Mouse (Mus musculus): ENCODE results near the gene Cacna1h. TPM values are rescaled to one million over a fixed set of nuclear protein-coding genes. Genes with fewer than 3 reads are reported as not detected.

Gene Cacna1h
- total RNA-seq, 2 experiments from 2014 or later = 0.81 to 1.1 TPM

DNA sequence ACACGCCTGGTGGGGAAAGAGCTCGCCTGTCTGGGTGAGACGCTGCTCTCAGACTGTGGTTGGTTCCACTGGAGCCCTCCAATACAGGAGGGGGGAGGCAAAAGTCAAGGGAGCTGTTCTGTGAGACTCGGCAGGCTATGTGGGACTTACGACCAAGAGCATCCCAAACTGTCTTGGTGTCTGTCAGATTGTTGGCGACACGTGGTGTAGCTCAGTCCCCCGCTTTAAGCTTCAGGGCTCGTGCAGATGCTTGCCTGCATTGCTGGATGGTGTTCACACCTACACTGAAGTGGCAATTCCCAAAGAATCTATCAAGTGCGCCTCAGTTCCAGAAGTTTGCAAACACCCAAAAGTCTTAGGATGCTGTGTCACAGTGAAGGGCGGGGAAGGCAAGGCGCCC is 14.3 kb upstream of the Cacna1h start:
- no peak for DNase-seq (ENCODE audit: low spot score)

DNA sequence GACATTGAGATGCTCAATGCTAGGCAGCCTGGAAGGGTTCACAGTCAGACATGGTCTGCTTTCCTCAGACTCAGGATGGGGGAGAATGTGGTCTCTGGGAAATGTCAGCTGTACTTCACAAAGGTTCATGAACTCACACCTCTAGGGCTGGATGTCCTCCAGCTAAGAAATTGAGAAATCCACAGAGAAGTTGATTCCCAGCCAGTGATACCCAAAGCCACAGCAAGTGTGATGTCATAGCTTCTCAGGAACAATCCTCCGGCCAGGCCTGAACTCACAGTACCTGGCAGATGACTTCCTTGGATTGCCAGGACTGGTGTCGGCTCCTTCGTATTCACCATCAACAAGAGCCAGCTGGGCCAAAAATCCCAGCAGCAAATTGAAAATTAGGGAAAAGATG is 12.3 kb upstream of the Cacna1h start:
- DNase-seq (ENCODE audit: low spot score) = no peak

DNA sequence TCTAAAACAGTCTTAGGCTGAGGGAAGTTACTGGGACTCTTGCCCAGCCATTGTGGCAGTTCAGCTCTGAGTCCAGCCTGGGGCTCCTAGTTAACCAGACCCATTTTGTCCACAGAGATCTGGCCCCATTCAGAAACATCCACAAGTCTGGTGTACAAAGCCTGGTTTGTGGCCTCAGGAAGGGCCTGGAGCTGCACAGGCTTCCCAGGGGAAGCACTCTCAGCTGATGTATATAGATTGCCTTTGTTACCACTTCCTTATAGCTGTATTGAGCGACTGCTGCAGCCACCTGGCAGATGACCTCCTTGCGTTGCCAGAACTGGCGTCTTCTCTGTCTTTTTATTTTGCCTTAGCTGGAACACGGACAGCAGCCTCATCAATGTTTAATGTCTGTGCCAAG is 11.5 kb upstream of the Cacna1h start:
- no peak for DNase-seq (ENCODE audit: low spot score)

DNA sequence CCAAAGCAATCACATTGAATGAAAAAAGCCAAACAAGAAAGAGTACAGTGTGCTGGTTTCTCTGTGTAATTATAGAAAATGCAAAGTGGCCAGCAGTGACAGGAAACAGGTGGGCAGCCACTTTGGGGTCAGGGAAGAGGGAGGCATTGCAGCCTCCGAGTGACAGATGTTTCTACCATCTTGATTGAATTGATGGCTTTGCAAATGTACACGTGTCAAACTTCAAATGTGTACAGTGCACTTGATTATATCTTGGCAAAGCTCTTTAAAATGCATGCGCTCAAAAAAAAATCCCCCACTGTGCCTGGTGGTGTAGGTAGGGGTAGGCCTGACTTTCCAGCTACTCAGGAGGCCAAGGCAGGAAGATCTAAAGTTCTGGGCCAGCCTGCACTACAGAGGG is 9.3 kb upstream of the Cacna1h start:
- DNase-seq (ENCODE audit: low spot score) = no peak

DNA sequence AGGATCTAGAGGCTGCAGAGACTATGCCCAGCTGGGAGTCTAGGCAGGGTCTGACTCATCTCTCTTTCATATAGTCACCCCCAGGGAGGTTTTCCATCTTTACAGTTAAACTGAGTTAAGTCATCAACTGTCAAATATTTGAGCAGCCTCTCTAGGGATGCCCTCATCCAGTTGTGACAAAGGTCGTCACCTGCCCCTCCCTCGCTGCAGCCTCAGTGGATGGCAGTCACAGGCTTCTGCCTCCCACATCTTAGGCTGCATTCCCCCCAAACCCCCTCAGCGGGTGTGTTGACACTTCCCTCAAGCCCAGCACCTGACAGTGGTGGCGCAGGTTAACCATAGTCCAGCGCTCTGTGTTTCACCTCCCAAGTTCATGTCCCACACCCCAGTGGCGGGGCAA is 7.8 kb upstream of the Cacna1h start:
- DNase-seq (ENCODE audit: low spot score) = no peak

DNA sequence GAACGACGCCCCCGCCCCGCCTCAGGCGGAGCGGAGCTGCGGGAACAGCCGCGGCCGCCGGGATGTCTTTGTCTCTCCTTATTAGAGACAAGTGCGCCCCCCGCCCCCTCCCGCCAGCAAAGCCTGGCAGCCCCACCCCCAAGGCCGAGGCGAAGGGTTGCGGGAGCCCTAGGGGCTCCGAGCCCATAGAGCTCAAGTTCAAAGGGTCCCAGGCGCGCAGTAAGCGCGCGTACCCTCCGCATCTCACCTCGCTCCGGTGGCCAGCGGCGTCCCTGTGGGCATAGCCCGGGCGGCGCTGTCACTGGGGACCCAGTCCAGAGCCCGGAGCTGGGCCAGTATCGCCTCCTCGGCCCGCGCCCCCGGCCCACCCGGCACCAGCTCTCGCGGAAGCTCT is 363 bp downstream of the Cacna1h start:
- no peak for DNase-seq (ENCODE audit: low spot score)

DNA sequence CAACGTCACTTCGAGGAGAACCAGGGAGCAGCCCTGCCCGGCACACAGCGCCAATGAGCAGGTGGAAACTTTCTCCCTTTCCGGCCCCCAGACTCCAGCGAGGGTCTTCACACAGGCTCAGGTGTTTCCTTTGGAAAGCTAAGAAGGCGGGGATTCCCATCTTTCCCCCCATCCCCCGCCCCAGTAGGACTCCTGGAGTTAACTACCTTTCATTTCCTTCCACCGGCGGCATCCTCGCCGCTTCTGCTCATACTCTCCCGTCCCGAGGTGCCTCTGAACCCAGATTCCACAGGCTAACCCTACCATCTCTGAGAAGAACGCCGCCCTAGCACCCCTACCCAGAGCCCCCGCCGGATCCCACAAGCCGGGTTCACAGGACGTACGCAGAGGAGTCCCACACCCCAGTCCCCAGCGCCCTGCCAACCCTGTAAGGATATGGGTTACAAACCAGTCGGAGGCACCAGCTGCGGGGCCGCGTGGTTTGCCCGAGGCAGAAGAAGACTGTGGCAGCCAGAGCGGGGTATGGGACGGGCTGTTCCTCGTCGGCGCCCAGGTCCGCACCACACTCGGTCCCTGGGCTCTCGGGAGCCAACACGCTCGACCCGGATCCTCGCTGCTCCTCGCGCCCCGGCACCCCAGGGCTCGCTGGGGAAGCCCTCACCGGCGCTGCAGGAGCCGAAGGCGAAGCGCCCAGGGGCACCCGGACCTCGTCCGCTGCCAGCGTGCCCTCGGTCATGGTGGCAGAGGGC is 976 bp downstream of the Cacna1h start:
- DNase-seq (ENCODE audit: low spot score) = no peak

DNA sequence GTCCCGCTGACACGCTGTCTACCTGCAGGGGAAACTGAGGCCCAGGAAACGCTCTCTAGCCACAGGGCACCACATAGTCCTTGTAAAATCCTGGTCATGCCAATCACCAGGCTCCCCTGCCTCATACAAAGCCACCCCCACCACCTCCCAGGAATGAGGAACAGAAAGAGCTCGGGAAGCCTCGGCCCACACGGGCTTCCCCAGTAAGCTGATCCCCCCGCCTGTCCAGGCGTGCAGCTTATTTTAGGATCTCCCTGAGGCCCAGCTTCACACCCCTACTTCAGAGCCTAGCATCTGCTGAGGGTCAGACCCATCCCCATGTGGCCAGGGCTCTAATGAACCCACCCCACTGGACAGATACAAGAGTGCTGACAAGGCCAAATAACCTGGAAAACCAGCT is 3.0 kb downstream of the Cacna1h start:
- DNase-seq (ENCODE audit: low spot score) = no peak

DNA sequence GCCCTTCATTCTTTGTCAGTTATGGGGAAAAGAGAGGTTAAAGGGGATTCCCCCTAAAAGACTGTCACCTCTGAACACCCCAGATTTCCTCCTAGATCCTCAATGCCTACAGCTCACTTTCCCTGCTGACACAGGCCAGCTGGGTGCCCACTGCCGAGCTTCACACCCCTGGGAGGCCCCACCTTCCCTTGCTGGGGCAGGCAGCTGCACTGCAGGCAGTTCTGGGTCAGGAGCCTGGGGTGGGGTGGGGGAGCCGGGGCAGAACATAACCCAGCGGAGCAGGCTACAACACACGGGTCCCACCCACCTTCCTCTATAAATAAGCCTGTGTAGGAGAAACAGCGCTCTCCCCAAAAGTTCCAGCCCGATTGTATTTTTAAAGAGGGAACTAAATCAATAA is 3.7 kb downstream of the Cacna1h start:
- no peak for DNase-seq (ENCODE audit: low spot score)

DNA sequence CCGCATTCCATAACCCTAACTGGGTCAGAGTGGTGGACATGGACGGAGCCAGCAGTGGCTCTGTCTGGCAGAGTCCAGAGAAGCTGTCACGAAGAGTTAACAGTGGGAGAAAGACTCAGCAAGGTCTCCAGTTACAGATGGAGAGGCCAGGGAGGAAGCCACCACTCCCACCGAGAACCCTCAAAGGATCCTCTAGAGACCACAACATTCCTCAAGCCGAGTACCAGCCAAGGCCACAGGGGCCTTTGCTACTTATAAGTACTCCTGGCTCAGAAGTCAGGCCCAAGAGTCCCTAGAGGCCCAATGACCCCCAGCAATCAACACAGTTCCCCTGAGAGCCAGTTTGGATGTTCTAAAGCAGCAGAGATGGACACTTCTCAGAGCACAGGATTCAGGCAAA is 4.3 kb downstream of the Cacna1h start:
- no peak for DNase-seq (ENCODE audit: low spot score)

DNA sequence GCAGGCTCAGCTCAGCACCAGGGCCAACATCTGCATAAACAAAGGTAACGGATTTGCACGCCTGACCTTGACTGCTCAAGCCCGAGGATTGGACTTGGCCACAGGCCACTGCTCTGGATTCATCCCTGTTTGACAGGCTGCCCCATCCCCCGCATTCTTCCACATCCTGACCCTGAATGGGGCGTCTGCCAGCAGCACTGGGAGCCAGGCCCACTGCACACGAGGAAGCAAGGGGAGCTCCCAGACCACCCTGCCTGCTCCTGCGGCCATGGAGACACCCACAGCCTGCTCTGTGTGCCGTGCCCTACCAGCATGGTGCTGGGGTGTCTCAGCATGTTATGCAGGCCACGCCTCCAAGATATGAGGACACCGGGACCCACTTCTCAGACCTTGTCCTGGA is 6.1 kb downstream of the Cacna1h start:
- DNase-seq (ENCODE audit: low spot score) = no peak

DNA sequence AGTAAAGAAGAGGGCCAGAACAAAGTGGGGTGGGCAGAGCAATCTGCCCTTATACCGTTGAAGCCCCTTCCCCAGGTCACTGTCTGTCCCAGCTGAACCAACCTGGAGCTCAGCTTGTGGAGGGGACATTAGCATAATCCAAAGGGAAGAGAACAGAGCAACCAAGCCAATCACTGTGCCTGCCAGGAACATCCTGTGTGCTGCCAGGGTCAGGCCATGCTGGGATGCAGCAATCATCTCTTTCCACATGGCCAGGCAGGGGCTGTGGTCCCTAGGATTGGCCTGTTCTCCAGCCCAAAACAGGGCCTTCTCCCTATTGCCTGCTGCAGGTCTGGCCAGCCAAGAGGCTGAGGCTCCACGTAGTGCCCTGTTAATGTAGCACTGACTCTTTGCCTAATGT is 7.6 kb downstream of the Cacna1h start:
- no peak for DNase-seq (ENCODE audit: low spot score)

DNA sequence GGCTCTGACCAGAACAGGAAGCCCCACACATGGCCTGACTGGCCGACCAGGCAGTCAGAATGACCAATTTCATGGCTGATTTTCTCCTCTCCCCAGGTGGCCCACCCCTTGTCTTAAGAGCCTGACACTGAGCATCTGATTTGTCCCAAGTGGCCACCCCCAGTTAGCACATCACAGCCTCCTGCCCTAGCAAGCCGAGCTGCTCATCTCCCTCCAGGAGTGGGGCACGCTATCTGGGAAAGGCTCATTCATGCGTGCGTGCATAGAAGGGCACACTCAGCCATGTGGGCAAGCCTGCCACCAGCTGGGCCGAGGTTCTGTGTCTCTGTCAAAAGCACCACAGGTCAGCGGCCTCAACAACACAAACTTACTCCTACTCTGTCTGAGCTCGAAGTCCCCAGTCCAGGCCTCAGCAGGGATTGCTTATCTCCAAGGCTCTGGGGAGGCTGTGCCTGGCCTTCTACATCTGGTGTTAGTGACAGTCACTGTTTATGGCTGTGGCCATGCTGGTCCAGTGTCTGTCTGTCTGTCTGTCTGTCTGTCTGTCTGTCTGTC is 9.0 kb downstream of the Cacna1h start:
- no peak for DNase-seq (ENCODE audit: low spot score)

DNA sequence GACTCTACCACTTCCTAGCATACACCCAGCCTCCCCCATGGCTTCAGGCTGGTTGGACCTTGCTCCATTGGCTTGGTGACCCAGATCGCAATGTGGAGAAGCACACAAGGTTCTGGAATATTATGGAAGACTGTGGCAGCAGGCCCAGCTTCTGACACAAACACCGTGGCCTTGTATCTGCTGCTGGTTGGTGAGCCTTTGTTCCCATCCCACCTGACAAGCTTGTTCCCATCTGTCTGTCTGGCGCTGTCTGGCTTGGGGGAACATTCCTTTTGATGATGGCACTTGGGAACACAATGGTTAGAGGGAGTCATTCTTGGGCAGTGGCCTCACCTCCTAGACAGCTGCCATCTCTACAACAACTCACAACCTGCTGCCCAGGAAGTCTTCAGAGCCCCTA is 12.6 kb downstream of the Cacna1h start:
- DNase-seq (ENCODE audit: low spot score) = no peak

DNA sequence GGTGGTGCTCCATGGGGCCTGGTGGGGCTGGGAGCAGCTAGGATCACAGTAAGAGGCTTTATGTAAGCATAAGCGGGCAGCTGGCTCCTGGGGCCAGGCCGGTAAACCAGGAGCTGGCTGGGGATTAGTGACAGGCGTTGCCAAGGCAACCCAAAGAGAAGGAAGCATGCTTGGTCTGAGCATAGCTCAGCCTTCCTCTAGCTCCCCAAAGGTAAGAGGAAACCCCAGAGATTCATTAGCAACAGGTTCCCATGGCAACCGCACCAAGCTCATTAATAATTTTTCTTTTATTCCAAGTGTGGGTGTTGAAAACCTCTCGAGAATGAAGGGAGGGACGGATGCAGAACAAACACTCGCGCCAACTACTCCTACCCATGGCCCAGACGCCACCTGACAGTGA is 14.7 kb downstream of the Cacna1h start:
- DNase-seq (ENCODE audit: low spot score) = no peak

DNA sequence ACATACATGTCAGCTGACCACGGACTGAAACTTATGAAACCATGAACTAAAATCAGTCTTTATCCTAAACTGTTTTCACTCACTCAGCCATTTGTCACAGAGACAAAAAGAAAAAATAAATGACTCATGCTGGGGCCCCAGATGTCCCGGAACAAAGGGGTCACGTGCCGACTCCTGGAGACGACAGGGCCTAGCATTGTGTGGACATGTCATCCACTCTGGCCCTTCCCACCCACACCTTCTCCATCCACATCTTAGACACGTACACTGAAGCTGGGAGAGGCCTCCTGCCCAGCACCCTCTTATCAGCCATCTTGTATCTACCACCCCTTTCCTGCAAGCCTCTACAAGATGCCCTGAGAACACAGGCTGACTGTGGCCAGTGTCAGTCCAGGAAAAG is 15.6 kb downstream of the Cacna1h start:
- DNase-seq (ENCODE audit: low spot score) = no peak

DNA sequence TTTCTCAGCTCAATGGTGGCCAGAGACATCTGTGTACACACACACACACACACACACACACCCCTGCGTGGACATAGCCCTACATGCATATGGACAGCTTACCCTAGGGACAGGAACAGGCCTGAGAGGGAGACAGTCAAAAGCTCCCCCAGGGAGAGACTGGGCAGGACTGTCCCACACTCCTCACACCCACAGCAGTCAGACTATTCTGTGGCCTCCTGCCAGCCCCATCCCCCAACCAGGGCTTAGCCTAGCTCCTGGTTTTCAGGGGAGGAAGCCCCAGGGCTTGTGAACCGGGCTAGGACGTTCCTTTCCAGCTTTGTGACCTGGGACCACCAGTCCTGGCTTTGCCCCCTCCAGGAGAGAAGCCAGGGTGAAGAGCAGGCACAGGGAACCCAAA is 17.4 kb downstream of the Cacna1h start:
- DNase-seq (ENCODE audit: low spot score) = no peak

DNA sequence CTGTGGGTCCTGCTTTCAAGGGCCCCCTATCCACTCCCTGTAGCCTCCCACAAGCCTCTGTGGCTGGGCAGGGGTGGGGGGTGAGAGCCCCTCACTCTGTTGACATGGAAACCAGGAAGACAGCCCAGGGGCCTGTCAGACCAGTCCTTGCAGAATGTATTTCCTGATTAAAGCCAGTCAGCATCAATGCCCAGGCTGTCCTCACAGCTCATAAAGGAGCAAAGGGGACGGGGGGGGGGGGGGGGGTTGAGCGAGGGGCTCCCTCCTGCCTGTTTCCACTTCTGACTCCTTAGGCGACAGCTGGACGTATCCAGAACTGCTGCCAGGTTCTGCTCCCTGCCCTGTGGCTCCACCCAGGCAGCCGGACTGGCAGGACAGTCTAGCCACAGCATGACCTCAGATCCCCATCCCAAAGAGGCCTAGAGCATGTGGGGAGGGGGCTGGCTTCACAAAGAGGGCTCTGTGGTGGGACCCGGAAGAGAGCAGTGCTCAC is 18.1 kb downstream of the Cacna1h start:
- no peak for DNase-seq (ENCODE audit: low spot score)

DNA sequence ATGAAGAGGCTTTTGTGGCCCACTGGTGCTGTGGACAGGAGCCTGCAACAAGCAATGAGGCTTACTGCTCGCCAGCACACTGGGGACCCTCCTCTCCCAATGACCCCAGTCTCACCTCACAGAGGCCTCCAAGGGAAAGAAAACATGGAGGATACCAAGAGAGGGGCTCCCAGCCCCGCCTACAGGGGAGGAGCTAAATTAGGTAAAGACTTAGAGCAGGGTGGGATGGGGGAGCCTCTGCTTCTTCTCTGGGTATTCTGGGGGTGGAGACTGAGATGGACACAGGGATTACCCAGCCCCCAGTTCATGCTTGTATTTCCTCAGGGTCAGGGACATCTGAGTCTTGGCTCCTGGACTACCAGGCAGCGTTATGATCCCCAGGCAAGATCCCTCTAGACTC is 18.7 kb downstream of the Cacna1h start:
- no peak for DNase-seq (ENCODE audit: low spot score)

DNA sequence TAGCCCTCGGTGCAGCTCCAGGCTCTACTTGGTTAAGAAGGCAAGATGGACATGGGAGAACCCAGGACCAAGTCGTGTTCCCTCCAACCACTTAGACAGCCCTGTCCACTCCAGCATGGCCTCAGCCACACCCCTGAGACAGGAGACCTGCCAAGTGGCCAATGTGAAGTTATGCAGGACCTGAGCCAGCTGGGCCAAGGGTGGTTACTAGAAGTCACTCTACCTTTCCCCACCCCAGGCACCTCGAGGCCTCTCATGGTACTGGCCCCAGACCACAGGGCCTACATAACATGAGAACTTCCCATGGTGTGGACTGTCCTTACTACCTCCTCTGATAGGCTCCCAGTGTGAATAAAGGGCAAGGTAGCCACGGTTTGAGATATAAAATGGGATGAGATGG is 19.4 kb downstream of the Cacna1h start:
- DNase-seq (ENCODE audit: low spot score) = no peak

DNA sequence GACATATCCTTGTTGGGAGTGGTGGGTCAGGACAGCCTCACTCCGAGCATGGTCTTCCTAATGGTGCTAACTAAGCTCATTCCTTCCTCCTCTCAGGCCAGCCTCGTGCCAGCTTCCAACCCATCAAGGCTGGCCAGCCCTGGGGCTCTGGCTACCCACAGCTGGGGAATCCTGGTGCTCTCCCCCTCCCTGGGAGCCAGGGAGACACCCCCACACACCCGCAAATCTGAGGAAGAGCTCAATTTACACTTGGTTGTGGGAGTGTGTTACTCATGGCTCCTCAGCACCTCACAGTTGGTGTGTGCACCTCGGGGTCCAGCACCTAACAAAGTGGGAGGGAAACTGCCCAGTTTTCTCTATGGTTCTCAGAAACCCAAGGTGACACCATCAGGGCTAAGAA is 22.3 kb downstream of the Cacna1h start:
- no peak for DNase-seq (ENCODE audit: low spot score)

DNA sequence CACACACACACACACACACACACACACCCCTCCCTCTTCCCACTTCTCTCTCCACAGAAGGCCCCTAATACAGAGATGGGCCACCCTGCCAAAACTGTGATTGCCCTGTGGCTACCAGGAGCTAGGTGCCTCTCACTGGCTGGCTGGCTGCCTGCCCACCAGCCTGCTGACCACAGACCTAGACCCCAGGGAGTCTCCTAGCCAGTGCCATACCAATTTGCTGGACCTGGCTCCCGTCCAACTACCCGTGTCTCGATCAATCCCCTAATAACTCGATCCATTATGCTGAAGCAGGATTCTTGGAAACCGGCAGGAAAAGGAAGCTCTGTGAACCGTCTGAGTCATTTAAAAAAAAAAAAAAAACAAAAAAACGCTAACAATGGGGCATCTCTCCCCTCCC is 22.8 kb downstream of the Cacna1h start:
- DNase-seq (ENCODE audit: low spot score) = no peak

DNA sequence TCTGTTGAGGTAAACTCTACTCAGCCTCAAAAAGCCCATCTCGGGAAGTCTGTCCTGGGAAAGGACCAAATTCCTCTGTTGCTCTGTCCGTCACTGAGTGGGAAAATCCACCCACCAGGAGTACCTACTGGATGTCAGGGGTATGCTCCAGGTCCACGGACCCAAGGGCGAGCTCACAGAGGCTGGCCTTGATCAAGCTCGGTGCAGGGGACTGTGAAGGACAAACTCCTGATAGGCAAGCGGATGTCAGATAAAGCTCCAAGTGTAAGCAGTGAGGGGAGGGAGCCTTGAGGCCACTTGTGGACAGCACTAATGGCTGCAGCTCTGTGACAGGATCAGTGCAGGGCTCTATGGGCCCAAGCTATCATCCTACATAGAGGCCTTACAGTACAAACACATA is 23.4 kb downstream of the Cacna1h start:
- no peak for DNase-seq (ENCODE audit: low spot score)

DNA sequence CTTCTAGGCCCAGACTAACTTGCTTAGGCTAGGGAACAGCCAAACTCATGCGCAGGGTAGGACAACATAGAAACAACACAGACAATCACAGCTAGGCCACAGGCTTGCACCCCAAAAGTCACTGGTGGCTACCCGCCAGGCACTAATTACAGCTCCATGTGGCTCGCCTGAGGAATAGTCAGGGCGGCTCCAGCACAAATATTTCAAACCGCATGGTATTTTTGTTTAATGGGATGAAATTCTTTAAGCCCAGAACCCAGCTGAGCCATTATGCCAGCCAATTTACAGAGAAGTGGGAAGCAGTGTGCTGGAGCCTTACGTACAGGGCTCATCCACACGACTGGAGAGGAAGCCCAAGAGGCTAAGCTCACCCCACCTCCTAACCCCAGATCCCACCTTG is 24.0 kb downstream of the Cacna1h start:
- DNase-seq (ENCODE audit: low spot score) = no peak

Data from gastrocnemius, adult 18-20 months (tissue).